Mouse (Mus musculus): ENCODE results near the gene Top3b. TPM values are rescaled to one million over a fixed set of nuclear protein-coding genes. Genes with fewer than 3 reads are reported as not detected.

Top3b gene
- 60.1 and 81.0 TPM in 2 replicates for total RNA-seq (2014; rRNA removed)
- polyA plus RNA-seq (2015; fragmentation: Nextera tagmentation; extraction: Ambion mirVana): 60.9 and 62.7 TPM in 2 replicates

GRCm38 (mm10) chr16:16870617-16871331 is at the start of gene Top3b, which contains the start of gene Vpreb1:
Gene Top3b, plus strand, starts transcription at chr16:16870736.
Gene Vpreb1, minus strand, starts transcription at chr16:16870843.
- Histone ChIP-seq H3K4me3 (ENCODE audit: low read depth, low read length) (peak within 1 kb of the TSS; percentile 77), H3K27me3 (ENCODE audit: insufficient read depth, low read length) (no peaks in the 10 kb centered on the region), H3K36me3 (ENCODE audit: insufficient read depth, low read length) (no peaks in the 10 kb centered on the region), H3K4me1 (ENCODE audit: insufficient read depth, low read length) (peaks cover 2% of the 10 kb centered on the region; the same call in 1 of the 2 replicates), H3K27ac (ENCODE audit: low read depth, low read length) (peak within 1 kb of the TSS; percentile 91), H3K9me3 (ENCODE audit: low read length) (no peaks in the 10 kb centered on the region), H3K4me2 (ENCODE audit: low read depth, low read length, poor library complexity, severe bottlenecking) (peak within 1 kb of the TSS; percentile 72), H3K9ac (replicated peaks; ENCODE audit: low read length, poor library complexity, severe bottlenecking) (peak within 1 kb of the TSS; percentile 86)
- ATAC-seq (ENCODE audit: low FRiP score) (peak; percentile 96), DNase-seq (ENCODE audit: low spot score) (peak; percentile 96)
- WGBS: under 1% methylated on average over 49 of the region's 49 CpGs
- TF ChIP-seq CTCF (IDR thresholded peaks at IDR 0.05): peak; percentile 65

GRCm38 (mm10) chr16:16825476-16825875 is 45.1 kb upstream of the Top3b start:
- Histone ChIP-seq H3K4me2 (ENCODE audit: low read depth, low read length, poor library complexity, severe bottlenecking) (no peak overlapping the region), H3K27ac (ENCODE audit: low read depth, low read length) (no peak overlapping the region), H3K4me1 (ENCODE audit: insufficient read depth, low read length) (no peaks in the 10 kb centered on the region), H3K9me3 (ENCODE audit: low read length) (no peaks in the 10 kb centered on the region), H3K36me3 (ENCODE audit: insufficient read depth, low read length) (no peaks in the 10 kb centered on the region), H3K9ac (replicated peaks; ENCODE audit: low read length, poor library complexity, severe bottlenecking) (no peak overlapping the region), H3K27me3 (ENCODE audit: insufficient read depth, low read length) (no peaks in the 10 kb centered on the region), H3K4me3 (ENCODE audit: low read depth, low read length) (no peak overlapping the region)
- ATAC-seq (ENCODE audit: low FRiP score) (no peak), DNase-seq (ENCODE audit: low spot score) (no peak)
- no peak for TF ChIP-seq CTCF (IDR thresholded peaks at IDR 0.05)
- 43% methylated on average over 5 of the region's 5 CpGs for WGBS

- no peak overlapping the region for H3K9ac ChIP-seq (replicated peaks; ENCODE audit: low read length, poor library complexity, severe bottlenecking)
- H3K9me3 ChIP-seq (ENCODE audit: low read length): no peaks in the 10 kb centered on the region
- no peak for ATAC-seq (ENCODE audit: low FRiP score)
- 77% methylated on average over 2 of the region's 2 CpGs for WGBS
- H3K36me3 ChIP-seq (ENCODE audit: insufficient read depth, low read length): no peaks in the 10 kb centered on the region
- H3K4me2 ChIP-seq (ENCODE audit: low read depth, low read length, poor library complexity, severe bottlenecking): no peak overlapping the region
- no peak overlapping the region for H3K27ac ChIP-seq (ENCODE audit: low read depth, low read length)
- H3K4me1 ChIP-seq (ENCODE audit: insufficient read depth, low read length): no peaks in the 10 kb centered on the region
- no peaks in the 10 kb centered on the region for H3K27me3 ChIP-seq (ENCODE audit: insufficient read depth, low read length)
- DNase-seq (ENCODE audit: low spot score): no peak
- no peak for TF ChIP-seq CTCF (IDR thresholded peaks at IDR 0.05)
- no peak overlapping the region for H3K4me3 ChIP-seq (ENCODE audit: low read depth, low read length)
These were observed 44.3 kb upstream of the Top3b start for GRCm38 (mm10) chr16:16826223-16826622.

DNA sequence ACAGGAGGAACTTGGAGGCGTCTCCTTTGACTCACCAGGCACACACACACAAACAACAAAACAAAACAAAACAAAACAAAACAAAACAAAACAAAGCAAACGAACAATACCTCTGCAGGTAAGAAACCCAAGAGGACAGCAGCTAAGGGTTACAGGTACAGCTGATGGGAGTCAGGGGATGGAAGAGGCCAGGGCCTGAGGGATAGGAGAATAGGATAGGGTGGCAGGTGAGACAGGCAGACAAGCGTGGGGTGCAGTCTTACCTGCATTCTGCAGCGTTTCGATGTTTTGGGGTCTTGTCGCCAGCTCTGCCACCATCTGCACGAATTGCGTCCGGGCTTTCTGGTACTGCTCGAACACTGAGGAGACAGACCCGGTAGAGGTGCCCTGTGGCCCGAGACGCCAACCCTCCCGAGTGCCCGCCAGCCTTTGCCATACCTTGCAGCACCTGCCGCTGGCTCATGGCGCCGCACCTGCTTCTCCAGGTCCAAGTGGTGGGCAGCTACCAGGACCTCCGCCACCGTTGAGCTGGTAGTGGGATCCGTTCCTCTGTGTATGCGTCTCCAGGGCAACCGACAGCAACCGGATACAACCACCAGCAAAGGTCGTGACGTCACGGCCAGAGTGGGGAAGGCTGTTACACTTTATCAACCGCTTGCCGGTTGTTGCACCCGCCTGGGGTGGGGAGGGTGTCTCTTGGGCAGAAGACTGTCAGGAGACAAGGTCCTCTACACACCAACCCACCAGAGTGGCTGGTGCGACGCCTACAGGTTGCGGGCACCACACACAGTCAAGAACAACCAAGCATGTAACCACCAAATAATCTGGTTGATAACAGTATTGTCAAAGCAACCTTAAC is 41.5 kb upstream of the Top3b start, which contains the start of gene Spag6l:
Gene Spag6l (minus strand): TSS at position 700 of the 859 bp plus-strand sequence.
- Histone ChIP-seq H3K4me2 (ENCODE audit: low read depth, low read length, poor library complexity, severe bottlenecking) (peak within 1 kb of the TSS; percentile 68), H3K9ac (replicated peaks; ENCODE audit: low read length, poor library complexity, severe bottlenecking) (peak within 1 kb of the TSS; percentile 68), H3K4me3 (ENCODE audit: low read depth, low read length) (peak within 1 kb of the TSS; percentile 67), H3K27me3 (ENCODE audit: insufficient read depth, low read length) (no peaks in the 10 kb centered on the region), H3K4me1 (ENCODE audit: insufficient read depth, low read length) (no peaks in the 10 kb centered on the region), H3K36me3 (ENCODE audit: insufficient read depth, low read length) (no peaks in the 10 kb centered on the region), H3K9me3 (ENCODE audit: low read length) (no peaks in the 10 kb centered on the region), H3K27ac (ENCODE audit: low read depth, low read length) (peak within 1 kb of the TSS; percentile 57; the same call in 1 of the 2 replicates)
- WGBS: 5% methylated on average over 33 of the region's 33 CpGs
- peak; percentile 81 for DNase-seq (ENCODE audit: low spot score)
- peak; percentile 70 for TF ChIP-seq CTCF (IDR thresholded peaks at IDR 0.05)
- peak; percentile 96 for ATAC-seq (ENCODE audit: low FRiP score)

GRCm38 (mm10) chr16:16829671-16830070 is 40.9 kb upstream of the Top3b start:
- DNase-seq (ENCODE audit: low spot score): no peak
- Histone ChIP-seq H3K27ac (ENCODE audit: low read depth, low read length) (no peak overlapping the region), H3K4me3 (ENCODE audit: low read depth, low read length) (peak overlapping the region; percentile 67; the same call in 1 of the 2 replicates), H3K36me3 (ENCODE audit: insufficient read depth, low read length) (no peaks in the 10 kb centered on the region), H3K27me3 (ENCODE audit: insufficient read depth, low read length) (no peaks in the 10 kb centered on the region), H3K9ac (replicated peaks; ENCODE audit: low read length, poor library complexity, severe bottlenecking) (no peak overlapping the region; the same call in 1 of the 2 replicates), H3K4me2 (ENCODE audit: low read depth, low read length, poor library complexity, severe bottlenecking) (peak overlapping the region; percentile 68), H3K9me3 (ENCODE audit: low read length) (no peaks in the 10 kb centered on the region), H3K4me1 (ENCODE audit: insufficient read depth, low read length) (no peaks in the 10 kb centered on the region)
- 89% methylated on average over 3 of the region's 3 CpGs for WGBS
- no peak for TF ChIP-seq CTCF (IDR thresholded peaks at IDR 0.05)
- ATAC-seq (ENCODE audit: low FRiP score): peak; percentile 14; the same call in 1 of the 2 replicates

All from midbrain, postnatal 0 days (tissue).